Mouse (Mus musculus): ENCODE measurements around the gene H2-Ob. TPM values are rescaled to one million over a fixed set of nuclear protein-coding genes. Genes with fewer than 3 reads are reported as not detected.
"Not testable (repeated sequence)": the region's sequence is repeated elsewhere in the genome, so short reads cannot be mapped to it uniquely, and the experiment has no call there.

Gene H2-Ob
- polyA plus RNA-seq, 1 experiment from 2014 or later: 0.24 TPM

DNA sequence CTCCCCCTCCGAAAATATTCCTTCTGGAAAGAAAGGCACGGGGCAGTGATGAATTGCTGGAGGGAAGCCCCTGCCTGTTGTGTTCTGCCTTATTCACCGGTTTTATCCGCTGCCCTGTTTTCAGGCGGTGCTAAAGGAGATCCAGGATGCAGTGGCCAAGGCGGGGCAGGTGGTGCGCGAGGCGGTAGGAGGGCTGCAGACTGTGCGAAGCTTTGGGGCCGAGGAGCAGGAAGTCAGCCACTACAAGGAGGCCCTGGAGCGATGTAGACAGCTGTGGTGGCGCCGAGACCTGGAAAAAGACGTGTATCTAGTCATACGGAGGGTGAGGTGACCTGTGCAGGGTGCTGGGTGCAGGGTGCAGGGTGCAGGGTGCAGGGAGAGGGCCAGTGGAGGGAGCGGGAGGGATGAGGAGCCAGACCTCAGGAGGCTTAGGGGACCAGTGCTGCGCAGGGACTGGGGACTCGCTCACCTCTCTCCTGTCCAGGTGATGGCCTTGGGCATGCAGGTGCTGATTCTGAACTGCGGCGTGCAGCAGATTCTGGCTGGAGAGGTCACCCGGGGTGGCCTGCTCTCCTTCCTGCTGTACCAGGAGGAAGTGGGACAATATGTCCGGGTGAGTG is 26.8 kb upstream of the H2-Ob start:
- H3K27ac ChIP-seq: no peak overlapping the region
- no peak for DNase-seq (ENCODE audit: low spot score)
- H3K4me3 ChIP-seq: no peak overlapping the region
- H3K4me1 ChIP-seq (replicated peaks): peaks cover 6% of the 10 kb centered on the region; the same call in 1 of the 2 replicates
- no peaks in the 10 kb centered on the region for H3K36me3 ChIP-seq
- WGBS: 16% methylated on average over 23 of the region's 23 CpGs
- H3K9me3 ChIP-seq: peaks cover 3% of the 10 kb centered on the region; the same call in 1 of the 2 replicates
- H3K27me3 ChIP-seq (ENCODE audit: insufficient read depth, poor library complexity, severe bottlenecking): peaks cover 75% of the 10 kb centered on the region

DNA sequence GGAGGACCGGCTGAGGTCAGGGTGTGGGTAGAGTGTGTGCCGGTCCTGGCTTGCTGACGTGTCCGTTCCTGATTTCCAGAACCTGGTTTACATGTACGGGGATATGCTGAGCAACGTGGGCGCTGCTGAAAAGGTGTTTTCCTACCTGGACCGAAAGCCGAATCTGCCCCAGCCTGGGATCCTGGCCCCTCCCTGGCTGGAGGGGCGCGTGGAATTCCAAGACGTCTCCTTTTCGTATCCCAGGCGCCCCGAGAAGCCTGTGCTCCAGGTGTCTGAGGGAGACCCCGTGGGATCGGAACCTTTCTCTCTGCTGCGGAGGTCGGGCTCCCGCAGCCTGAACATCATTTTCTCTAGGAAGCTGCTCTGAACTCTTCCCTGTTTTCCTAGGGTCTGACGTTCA is 24.8 kb upstream of the H2-Ob start:
- Histone ChIP-seq H3K27ac (no peak overlapping the region), H3K4me1 (replicated peaks) (peaks cover 6% of the 10 kb centered on the region; the same call in 1 of the 2 replicates), H3K4me3 (no peak overlapping the region), H3K27me3 (ENCODE audit: insufficient read depth, poor library complexity, severe bottlenecking) (peaks cover 62% of the 10 kb centered on the region), H3K36me3 (no peaks in the 10 kb centered on the region), H3K9me3 (peaks cover 8% of the 10 kb centered on the region)
- DNase-seq (ENCODE audit: low spot score): no peak
- 43% methylated on average over 21 of the region's 21 CpGs for WGBS

DNA sequence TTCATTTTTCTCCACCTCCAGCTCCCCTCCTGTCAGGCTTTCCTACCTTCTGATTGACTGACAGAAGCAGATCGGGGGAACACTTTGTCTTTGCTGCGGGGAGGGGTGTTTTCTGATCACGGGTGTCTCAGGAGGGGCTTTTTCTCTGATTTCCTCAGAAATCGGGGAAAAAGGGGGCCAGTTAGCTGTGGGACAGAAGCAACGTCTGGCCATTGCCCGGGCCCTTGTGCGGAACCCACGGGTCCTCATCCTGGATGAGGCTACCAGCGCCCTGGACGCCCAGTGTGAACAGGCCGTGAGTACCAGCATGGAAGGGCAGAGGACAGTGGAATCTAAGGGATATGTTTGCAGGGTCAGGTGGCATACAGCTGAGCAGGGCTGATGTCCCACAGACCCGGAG is 23.5 kb upstream of the H2-Ob start:
- 83% methylated on average over 12 of the region's 12 CpGs for WGBS
- Histone ChIP-seq H3K9me3 (peaks cover 8% of the 10 kb centered on the region), H3K4me3 (no peak overlapping the region), H3K27ac (no peak overlapping the region), H3K4me1 (replicated peaks) (peaks cover 6% of the 10 kb centered on the region; the same call in 1 of the 2 replicates), H3K36me3 (no peaks in the 10 kb centered on the region), H3K27me3 (ENCODE audit: insufficient read depth, poor library complexity, severe bottlenecking) (peaks cover 58% of the 10 kb centered on the region)
- DNase-seq (ENCODE audit: low spot score): no peak

DNA sequence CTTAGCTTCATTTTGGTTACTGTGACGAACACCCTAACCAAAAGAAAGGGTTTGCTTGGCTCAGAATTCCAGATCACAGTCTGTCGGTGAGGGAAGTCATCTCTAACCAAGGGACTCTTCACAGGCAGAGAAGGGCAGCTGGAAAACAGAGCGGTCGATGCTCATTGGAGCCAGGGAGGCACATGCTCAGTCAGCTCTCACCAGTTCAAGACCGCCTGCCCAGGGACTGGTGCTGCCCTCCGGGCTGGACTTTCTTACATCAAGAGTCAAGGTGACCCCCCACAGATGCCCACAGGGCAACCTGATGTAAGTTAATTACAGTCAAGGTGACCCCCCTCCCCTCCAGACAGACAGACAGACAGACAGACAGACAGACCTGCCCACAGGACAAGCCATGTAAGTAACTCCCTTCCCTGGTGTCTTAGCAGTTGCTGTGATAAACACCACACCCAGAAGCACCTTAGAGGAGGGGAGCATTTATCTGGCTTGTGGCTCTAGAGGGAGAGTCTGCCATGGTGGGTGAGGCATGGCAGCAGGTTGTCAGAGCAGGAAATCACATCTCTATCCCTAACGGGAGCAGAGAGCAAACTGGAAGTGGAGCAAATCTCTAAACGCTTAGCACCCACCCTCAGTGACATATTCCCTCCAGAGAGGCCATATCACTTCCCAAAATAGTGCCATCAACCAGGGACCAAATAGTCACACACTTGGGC is 21.3 kb upstream of the H2-Ob start:
- no peak for DNase-seq (ENCODE audit: low spot score)
- WGBS: 90% methylated on average over 8 of the region's 8 CpGs
- peaks cover 8% of the 10 kb centered on the region for H3K9me3 ChIP-seq
- no peak overlapping the region for H3K27ac ChIP-seq
- H3K4me3 ChIP-seq: no peak overlapping the region
- H3K36me3 ChIP-seq: no peaks in the 10 kb centered on the region
- no peaks in the 10 kb centered on the region for H3K4me1 ChIP-seq (replicated peaks)
- H3K27me3 ChIP-seq (ENCODE audit: insufficient read depth, poor library complexity, severe bottlenecking): peaks cover 36% of the 10 kb centered on the region

DNA sequence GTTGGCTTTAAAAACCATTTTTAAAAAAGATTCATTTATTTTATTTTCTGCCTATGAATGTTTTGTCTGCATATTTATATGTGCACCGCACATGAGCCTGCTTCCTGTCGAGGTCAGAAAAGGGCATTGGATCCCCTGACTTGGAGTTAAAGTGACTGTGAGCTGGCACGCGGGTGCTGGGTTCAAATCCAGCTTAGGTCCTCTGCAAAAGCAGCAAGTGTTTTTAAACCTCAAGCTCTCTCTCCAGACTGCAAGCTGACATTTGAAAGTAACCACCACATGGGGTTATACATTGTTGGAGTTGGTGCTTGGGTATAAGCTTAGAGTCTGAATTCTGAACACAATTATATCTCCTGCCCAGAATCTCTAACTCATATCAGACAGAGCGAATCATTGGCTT is 20.7 kb upstream of the H2-Ob start:
- Histone ChIP-seq H3K9me3 (peaks cover 8% of the 10 kb centered on the region), H3K27me3 (ENCODE audit: insufficient read depth, poor library complexity, severe bottlenecking) (peaks cover 30% of the 10 kb centered on the region), H3K27ac (no peak overlapping the region), H3K4me3 (no peak overlapping the region), H3K4me1 (replicated peaks) (no peaks in the 10 kb centered on the region), H3K36me3 (no peaks in the 10 kb centered on the region)
- 94% methylated on average over 5 of the region's 5 CpGs for WGBS
- no peak for DNase-seq (ENCODE audit: low spot score)

DNA sequence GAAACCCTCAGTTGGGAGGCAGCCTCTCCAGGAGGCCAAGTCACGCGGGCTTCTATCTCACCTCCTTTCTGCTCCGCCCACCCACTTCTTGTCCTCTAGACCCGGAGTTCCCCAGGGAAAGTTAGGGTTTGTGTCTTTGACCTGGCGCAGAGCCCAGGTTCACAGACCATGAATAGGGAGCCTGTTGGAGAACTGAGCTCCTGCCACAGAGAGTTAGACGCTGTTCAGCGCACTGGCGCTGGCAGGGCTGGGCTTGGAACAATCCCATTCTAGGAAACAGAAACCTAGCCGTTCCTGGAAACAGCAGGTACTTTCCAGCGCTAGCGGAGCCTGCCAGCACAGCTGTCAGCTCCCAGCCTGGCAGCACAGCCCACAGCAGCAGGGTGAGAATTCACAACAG is 20.0 kb upstream of the H2-Ob start:
- 92% methylated on average over 11 of the region's 11 CpGs for WGBS
- no peaks in the 10 kb centered on the region for H3K36me3 ChIP-seq
- H3K27ac ChIP-seq: no peak overlapping the region
- H3K27me3 ChIP-seq (ENCODE audit: insufficient read depth, poor library complexity, severe bottlenecking): peaks cover 23% of the 10 kb centered on the region
- no peak for DNase-seq (ENCODE audit: low spot score)
- peaks cover 8% of the 10 kb centered on the region for H3K9me3 ChIP-seq
- no peak overlapping the region for H3K4me3 ChIP-seq
- no peaks in the 10 kb centered on the region for H3K4me1 ChIP-seq (replicated peaks)

DNA sequence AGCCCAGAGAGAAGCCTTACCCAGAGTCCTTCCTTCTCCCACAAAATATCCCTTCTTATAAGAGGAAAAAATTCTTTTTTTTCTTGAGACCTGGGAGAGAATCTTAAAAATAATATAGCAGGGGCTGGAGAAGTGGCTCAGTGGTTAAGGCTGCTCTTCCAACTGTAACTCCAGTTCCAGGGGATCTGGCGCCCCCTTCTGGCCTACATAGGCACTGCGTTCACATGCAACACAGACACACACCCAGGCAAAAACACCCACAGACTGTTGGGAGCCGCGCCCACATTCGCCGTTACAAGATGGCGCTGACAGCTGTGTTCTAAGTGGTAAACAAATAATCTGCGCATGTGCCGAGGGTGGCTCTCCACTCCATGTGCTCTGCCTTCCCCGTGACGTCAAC is 19.6 kb upstream of the H2-Ob start:
- not testable (repeated sequence) for DNase-seq (ENCODE audit: low spot score); H3K27ac ChIP-seq; H3K9me3 ChIP-seq; H3K4me1 ChIP-seq (replicated peaks); H3K4me3 ChIP-seq; H3K36me3 ChIP-seq
- WGBS: 91% methylated on average over 9 of the region's 11 CpGs
- H3K27me3 ChIP-seq (ENCODE audit: insufficient read depth, poor library complexity, severe bottlenecking): peaks cover 19% of the 10 kb centered on the region

DNA sequence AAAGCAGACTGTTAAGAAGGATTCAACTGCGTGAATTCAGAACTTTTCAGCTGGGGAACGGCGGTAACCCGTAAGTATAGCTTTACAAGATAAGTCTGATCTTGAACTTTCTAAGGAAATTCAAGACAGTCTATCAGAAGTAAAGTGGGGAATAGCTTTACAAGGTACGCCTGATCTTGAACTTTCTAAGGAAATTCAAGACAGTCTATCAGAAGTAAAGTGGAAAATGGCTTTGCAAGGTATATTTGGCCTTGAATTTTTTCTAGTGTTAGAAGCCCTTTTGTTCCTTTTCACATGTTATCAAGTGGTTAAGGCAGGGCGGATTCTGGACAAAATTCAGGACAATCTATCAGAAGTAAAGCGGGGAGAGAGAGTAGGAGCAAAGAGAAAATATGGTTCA is 18.9 kb upstream of the H2-Ob start:
- WGBS: 92% methylated on average over 6 of the region's 7 CpGs
- not testable (repeated sequence) for DNase-seq (ENCODE audit: low spot score); H3K36me3 ChIP-seq; H3K4me3 ChIP-seq; H3K4me1 ChIP-seq (replicated peaks); H3K27ac ChIP-seq
- peaks cover 14% of the 10 kb centered on the region for H3K9me3 ChIP-seq
- H3K27me3 ChIP-seq (ENCODE audit: insufficient read depth, poor library complexity, severe bottlenecking): peaks cover 12% of the 10 kb centered on the region

DNA sequence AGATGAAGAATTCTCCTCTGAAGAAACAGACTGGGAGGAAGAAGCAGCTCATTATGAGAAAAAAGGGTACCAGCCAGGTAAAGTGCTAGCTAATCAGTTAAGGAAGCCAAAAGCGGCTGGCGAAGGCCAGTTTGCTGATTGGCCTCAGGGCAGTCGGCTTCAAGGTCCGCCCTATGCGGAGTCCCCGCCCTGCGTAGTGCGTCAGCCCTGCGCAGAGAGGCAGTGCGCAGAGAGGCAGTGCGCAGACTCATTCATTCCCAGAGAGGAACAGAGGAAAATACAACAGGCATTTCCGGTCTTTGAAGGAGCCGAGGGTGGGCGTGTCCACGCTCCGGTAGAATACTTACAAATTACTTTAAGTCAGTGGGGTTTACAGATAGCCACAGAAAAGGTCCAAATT is 18.3 kb upstream of the H2-Ob start:
- not testable (repeated sequence) for H3K27me3 ChIP-seq (ENCODE audit: insufficient read depth, poor library complexity, severe bottlenecking); H3K27ac ChIP-seq; DNase-seq (ENCODE audit: low spot score); H3K4me1 ChIP-seq (replicated peaks); H3K36me3 ChIP-seq; H3K4me3 ChIP-seq
- 93% methylated on average over 8 of the region's 16 CpGs for WGBS
- H3K9me3 ChIP-seq: peaks cover 20% of the 10 kb centered on the region

DNA sequence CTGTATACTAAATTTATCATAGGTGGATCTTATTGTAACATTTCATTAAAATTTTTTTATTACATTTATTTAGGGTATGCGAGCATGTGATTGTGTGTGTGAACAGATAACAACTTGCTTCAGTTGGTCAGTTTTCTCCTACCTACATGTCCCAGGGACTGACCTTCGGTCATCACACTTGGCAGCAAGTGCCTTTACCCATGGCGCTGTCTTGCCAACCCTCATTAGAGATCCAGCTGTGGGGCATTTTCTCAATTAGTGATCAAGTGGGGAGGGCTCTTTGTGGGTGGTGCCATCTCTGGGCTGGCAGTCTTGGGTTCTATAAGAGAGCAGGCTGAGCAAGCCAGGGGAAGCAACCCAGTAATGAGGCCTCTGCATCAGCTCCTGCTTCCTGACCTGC is 13.9 kb upstream of the H2-Ob start:
- H3K27ac ChIP-seq: no peak overlapping the region
- no peaks in the 10 kb centered on the region for H3K4me1 ChIP-seq (replicated peaks)
- no peaks in the 10 kb centered on the region for H3K36me3 ChIP-seq
- peaks cover 13% of the 10 kb centered on the region for H3K9me3 ChIP-seq
- no peaks in the 10 kb centered on the region for H3K27me3 ChIP-seq (ENCODE audit: insufficient read depth, poor library complexity, severe bottlenecking)
- no peak for DNase-seq (ENCODE audit: low spot score)
- 94% methylated on average over 3 of the region's 3 CpGs for WGBS
- no peak overlapping the region for H3K4me3 ChIP-seq

DNA sequence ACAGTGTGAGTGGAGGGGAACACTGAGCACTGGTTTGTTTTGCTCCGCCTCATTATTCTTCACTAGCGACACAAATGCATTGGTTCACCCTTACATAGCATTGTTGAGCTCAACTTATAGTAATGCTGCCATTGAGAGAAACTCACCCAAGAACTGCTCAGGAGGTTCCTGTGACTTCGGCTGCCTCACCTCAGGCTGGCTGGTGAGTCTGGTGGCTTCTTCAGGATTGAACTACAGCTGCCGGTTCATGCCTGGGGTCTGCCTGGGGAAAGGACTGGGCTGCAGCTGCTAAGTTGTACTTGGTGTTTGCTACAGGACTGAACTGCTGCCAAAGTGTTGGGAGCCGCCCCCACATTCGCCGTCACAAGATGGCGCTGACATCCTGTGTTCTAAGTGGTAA is 13.3 kb upstream of the H2-Ob start:
- Histone ChIP-seq H3K4me1 (replicated peaks) (no peaks in the 10 kb centered on the region), H3K27me3 (ENCODE audit: insufficient read depth, poor library complexity, severe bottlenecking) (no peaks in the 10 kb centered on the region), H3K4me3 (no peak overlapping the region), H3K36me3 (no peaks in the 10 kb centered on the region), H3K9me3 (peaks cover 13% of the 10 kb centered on the region), H3K27ac (no peak overlapping the region)
- no peak for DNase-seq (ENCODE audit: low spot score)
- 96% methylated on average over 8 of the region's 8 CpGs for WGBS

DNA sequence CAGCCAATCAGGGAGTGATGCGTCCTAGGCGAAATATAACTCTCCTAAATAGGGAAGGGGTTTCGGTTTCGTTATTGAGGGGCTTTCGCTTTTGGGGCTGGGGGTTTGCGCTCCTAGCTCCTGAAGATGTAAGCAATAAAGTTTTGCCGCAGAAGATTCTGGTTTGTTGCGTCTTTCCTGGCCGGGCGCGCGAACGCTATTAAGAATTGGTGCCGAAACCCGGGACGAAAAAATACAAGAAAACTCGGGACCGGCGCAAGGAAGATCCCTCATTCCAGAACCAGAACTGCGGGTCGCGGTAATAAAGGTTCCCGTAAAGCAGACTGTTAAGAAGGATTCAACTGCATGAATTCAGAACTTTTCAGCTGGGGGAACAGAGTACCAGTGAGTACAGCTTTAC is 12.8 kb upstream of the H2-Ob start:
- H3K36me3 ChIP-seq; DNase-seq (ENCODE audit: low spot score); H3K27ac ChIP-seq; H3K27me3 ChIP-seq (ENCODE audit: insufficient read depth, poor library complexity, severe bottlenecking); H3K4me3 ChIP-seq; H3K4me1 ChIP-seq (replicated peaks): not testable (repeated sequence)
- 97% methylated on average over 17 of the region's 23 CpGs for WGBS
- H3K9me3 ChIP-seq: peaks cover 13% of the 10 kb centered on the region

DNA sequence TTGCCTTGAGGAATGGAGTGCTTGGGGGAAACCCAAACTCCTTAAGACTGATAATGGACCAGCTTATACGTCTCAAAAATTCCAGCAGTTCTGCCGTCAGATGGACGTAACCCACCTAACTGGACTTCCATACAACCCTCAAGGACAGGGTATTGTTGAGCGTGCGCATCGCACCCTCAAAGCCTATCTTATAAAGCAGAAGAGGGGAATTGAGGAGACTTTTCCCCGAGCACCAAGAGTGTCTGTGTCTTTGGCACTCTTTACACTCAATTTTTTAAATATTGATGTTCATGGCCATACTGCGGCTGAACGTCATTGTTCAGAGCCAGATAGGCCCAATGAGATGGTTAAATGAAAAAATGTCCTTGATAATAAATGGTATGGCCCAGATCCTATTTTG is 7.7 kb upstream of the H2-Ob start:
- not testable (repeated sequence) for DNase-seq (ENCODE audit: low spot score); H3K27me3 ChIP-seq (ENCODE audit: insufficient read depth, poor library complexity, severe bottlenecking); H3K9me3 ChIP-seq; H3K36me3 ChIP-seq; H3K27ac ChIP-seq; H3K4me1 ChIP-seq (replicated peaks); H3K4me3 ChIP-seq
- WGBS: 97% methylated on average over 9 of the region's 9 CpGs

All from hindbrain, embryonic 10.5 days (tissue).